Mouse (Mus musculus): Measurements from ENCODE around the gene Stra6l. TPM values are rescaled to one million over a fixed set of nuclear protein-coding genes. Genes with fewer than 3 reads are reported as not detected.

Stra6l gene
- polyA plus RNA-seq, 1 experiment = 2.6 TPM

DNA sequence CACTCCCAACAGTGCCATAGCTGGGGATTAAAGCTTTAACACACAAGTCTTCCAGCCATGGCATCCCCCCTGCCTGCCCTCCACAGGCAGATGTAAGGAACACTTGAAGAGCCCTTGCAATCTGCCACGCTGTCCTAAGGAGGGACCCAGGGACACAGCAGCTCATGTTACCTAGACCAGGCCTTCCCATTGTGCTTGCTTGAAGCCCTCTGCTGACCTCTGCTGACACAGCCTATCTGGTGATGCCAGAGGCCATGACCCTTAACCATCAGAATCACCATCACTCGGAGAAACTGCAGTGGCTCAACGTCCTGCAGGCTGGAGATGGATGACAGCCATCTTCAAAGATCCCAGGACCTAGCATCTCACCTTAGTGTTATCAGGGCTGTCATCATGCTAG, 26.5 kb upstream of the Stra6l start:
- DNase-seq (ENCODE audit: low read depth) = peak; percentile 15
- no peak for TF ChIP-seq CTCF (IDR thresholded peaks at IDR 0.05; ENCODE audit: borderline replicate concordance, extremely low read depth, insufficient read depth, insufficient read length)
- TF ChIP-seq POLR2A (IDR thresholded peaks at IDR 0.05; ENCODE audit: borderline replicate concordance, extremely low read depth, insufficient read depth, insufficient read length, poor library complexity, severe bottlenecking) = no peak

DNA sequence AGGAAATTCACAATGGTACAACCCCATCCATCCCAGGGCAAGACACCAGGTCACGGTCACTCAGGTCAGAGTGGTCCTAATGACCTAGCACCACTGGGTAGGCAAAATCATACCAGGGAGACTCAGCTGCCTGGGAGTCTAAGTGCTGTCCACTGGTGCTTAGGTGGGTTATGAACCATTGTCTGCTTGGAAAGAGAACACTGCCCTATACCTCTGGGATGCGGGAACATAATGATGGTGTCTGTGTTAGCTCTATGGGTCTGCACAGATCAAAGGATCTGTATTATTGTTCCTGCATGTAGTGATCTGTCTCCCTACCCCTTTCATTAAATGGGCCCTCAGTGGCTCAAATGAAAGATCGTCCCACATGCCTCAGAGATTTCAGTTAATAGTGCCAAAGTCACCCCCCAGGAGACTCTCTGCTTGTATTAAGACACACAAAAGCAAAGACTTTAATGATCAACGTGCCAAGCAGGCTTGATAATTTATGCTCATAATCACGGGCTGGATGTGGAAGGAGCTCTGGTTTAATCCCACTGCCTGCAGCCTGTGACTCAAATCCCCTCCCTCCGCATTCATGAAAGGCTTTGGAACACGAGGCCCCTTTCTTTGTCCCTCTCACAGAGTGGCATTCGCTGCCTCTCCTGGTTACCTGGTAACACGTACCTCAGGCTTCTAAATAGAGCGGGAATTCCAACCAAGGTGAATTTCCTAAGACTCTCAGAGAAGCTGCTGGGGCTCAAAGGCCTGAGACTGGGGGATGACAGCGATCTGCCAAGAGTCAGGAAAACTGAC, 25.5 kb upstream of the Stra6l start:
- TF ChIP-seq CTCF (IDR thresholded peaks at IDR 0.05; ENCODE audit: borderline replicate concordance, extremely low read depth, insufficient read depth, insufficient read length) = no peak
- no peak for TF ChIP-seq POLR2A (IDR thresholded peaks at IDR 0.05; ENCODE audit: borderline replicate concordance, extremely low read depth, insufficient read depth, insufficient read length, poor library complexity, severe bottlenecking)

DNA sequence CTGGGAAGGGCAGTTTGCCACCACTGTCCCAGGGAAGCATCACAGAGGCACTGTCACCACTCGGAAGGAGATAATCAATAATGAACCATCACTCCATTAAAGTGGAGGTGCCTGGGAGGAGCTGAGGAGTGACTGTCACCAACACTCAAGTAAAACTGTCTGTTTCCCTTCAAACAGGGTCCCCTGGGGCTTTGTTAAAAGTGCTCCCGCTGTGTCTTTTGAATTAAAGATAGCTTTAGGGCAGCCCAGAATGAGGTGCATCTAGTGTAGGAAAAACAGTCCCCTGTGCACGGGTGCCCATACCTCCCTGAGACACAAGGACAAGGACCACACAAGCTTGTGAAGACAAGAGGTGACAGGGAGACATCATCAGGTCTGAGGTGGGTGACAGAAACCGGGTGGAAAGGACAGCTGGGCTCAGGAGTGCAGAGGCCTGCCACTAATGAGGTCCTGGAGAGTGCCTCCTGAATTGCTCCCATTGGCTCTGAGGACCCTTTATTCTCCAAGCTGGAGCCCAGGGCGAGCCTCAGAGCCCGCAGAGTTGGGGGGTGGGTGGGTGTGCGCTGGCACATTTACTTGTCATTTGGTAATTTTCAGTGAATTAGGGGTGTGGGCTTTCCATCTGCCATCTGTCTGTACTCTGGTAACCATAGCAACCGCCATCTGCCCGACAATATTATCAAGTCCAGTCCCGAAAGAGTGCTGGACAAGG, 24.3 kb upstream of the Stra6l start:
- no peak for TF ChIP-seq POLR2A (IDR thresholded peaks at IDR 0.05; ENCODE audit: borderline replicate concordance, extremely low read depth, insufficient read depth, insufficient read length, poor library complexity, severe bottlenecking)
- TF ChIP-seq CTCF (IDR thresholded peaks at IDR 0.05; ENCODE audit: borderline replicate concordance, extremely low read depth, insufficient read depth, insufficient read length) = no peak
- peak; percentile 96 for DNase-seq (ENCODE audit: low read depth)

More for the DNA sequence above, 25.5 kb upstream of the Stra6l start:
- peak; percentile 97 for DNase-seq (ENCODE audit: low read depth)

GRCm38 (mm10) chr4:45824761-45825556, 23.5 kb upstream of the Stra6l start:
- no peak for DNase-seq (ENCODE audit: low read depth)
- TF ChIP-seq POLR2A (IDR thresholded peaks at IDR 0.05; ENCODE audit: borderline replicate concordance, extremely low read depth, insufficient read depth, insufficient read length, poor library complexity, severe bottlenecking) = peak; percentile 6; the same call in 1 of the 2 replicates
- no peak for TF ChIP-seq CTCF (IDR thresholded peaks at IDR 0.05; ENCODE audit: borderline replicate concordance, extremely low read depth, insufficient read depth, insufficient read length)

- TF ChIP-seq CTCF (IDR thresholded peaks at IDR 0.05; ENCODE audit: borderline replicate concordance, extremely low read depth, insufficient read depth, insufficient read length) (no peak), POLR2A (IDR thresholded peaks at IDR 0.05; ENCODE audit: borderline replicate concordance, extremely low read depth, insufficient read depth, insufficient read length, poor library complexity, severe bottlenecking) (peak; percentile 73)
Measured at GRCm38 (mm10) chr4:45826275-45827040, 22.0 kb upstream of the Stra6l start, which contains the start of gene Igfbpl1. Gene Igfbpl1, minus strand, starts transcription at chr4:45826923.

DNA sequence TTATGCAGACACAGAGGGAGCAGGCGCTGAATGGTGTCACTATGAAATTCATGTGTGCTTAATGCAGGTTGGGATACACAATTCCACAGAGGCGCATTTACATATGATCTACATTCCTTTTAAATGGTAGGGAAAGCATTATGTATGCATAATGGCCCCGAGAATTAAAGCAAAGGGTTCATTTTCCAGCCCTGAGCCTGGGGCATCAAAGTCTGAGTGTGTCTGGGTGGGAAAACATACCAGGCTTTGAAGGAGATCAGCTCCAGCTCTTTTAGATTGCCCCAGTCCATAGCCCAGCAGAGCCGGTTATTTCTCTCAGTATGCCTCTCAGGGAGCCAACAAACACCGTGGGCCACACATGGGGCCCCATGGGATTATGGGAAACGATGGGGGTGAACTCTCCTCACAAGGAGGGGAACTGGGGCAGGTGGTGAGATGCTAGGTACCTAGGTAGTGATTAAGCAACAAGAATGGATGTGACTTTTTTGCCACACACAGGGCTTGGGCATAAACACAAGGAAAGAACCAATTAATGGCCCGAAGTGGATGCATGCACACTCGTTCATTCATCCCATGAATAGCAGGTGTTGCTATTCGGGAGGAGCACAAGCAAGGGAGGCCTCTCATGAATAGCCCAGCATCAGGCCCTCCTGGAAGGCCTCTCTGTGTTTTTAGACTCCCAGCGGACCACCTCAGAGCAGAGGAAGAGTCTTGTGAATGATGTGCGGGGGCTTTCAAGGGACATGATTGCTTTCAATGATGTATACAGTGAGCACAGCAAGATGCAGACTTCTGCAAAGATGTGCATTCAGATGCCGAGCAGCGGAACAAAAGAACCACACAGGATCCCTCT, 18.3 kb upstream of the Stra6l start:
- peak; percentile 81 for DNase-seq (ENCODE audit: low read depth)
- no peak for TF ChIP-seq POLR2A (IDR thresholded peaks at IDR 0.05; ENCODE audit: borderline replicate concordance, extremely low read depth, insufficient read depth, insufficient read length, poor library complexity, severe bottlenecking)
- no peak for TF ChIP-seq CTCF (IDR thresholded peaks at IDR 0.05; ENCODE audit: borderline replicate concordance, extremely low read depth, insufficient read depth, insufficient read length)

More at GRCm38 (mm10) chr4:45826275-45827040, 22.0 kb upstream of the Stra6l start, which contains the start of gene Igfbpl1:
- peak; percentile 82 for DNase-seq (ENCODE audit: low read depth)

DNA sequence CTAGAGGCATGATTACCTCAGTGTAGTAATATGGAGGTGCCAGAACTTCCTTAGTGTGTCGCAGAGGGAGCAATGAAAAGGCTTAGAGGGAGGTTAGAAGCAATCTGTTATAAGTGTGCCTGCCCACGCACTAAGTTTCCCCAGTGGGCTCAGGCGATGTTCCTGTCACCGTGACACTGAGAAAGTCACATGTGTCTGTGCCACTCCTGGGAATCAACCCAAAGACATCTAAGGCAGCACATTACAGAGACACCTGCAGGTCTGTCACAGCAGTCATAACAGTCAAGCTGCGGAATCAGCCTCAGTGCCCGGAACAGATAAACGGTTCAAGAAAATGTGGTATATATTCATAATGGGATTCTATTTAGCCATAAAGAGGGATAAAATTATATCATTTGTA, 16.5 kb upstream of the Stra6l start:
- TF ChIP-seq CTCF (IDR thresholded peaks at IDR 0.05; ENCODE audit: borderline replicate concordance, extremely low read depth, insufficient read depth, insufficient read length) = no peak
- DNase-seq (ENCODE audit: low read depth) = peak; percentile 56

DNA sequence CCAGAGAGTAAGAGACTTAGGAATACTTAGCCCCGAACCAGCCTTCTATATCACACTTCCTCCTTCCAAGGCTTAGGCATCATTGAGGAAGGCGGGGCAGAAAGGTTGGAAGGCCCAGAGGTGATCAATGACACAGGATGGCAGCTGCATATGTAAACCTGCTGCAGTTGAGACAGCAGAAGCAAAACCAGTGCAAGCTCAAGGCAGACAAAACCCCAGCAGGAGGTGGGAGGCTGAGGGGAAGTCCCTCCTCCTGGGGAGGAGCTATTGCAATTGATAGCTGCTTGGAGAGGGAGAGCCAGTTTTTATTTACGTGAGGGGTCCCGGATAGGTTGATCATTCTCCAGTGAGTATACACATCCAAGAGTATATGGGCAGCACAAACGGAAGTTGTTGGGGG, 15.0 kb upstream of the Stra6l start:
- TF ChIP-seq POLR2A (IDR thresholded peaks at IDR 0.05; ENCODE audit: borderline replicate concordance, extremely low read depth, insufficient read depth, insufficient read length, poor library complexity, severe bottlenecking) = no peak
- no peak for TF ChIP-seq CTCF (IDR thresholded peaks at IDR 0.05; ENCODE audit: borderline replicate concordance, extremely low read depth, insufficient read depth, insufficient read length)

DNA sequence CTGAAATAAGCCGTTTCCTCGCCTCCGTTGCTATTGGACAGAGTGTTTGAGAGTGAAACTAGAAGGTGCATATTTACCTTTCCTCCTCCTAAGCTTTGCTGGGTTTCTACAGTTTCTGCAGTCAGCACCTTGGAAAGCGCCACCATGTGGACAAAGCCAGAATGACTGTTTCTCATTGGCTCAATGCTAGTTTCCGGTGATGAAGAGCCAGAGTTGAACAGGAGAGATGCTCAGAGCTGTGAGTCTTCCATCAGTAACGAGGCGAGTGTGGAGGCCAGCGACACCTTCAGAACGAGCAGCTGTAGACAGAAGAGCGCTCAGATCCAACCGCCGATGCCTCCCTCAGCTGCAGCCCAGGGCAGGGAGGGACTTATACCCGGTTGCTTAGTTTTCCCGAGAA, 4.1 kb upstream of the Stra6l start:
- TF ChIP-seq CTCF (IDR thresholded peaks at IDR 0.05; ENCODE audit: borderline replicate concordance, extremely low read depth, insufficient read depth, insufficient read length) (peak; percentile 74; the same call in 1 of the 2 replicates), POLR2A (IDR thresholded peaks at IDR 0.05; ENCODE audit: borderline replicate concordance, extremely low read depth, insufficient read depth, insufficient read length, poor library complexity, severe bottlenecking) (no peak)
- peak; percentile 80 for DNase-seq (ENCODE audit: low read depth)

More for the DNA sequence above, 15.0 kb upstream of the Stra6l start:
- no peak for DNase-seq (ENCODE audit: low read depth)

DNA sequence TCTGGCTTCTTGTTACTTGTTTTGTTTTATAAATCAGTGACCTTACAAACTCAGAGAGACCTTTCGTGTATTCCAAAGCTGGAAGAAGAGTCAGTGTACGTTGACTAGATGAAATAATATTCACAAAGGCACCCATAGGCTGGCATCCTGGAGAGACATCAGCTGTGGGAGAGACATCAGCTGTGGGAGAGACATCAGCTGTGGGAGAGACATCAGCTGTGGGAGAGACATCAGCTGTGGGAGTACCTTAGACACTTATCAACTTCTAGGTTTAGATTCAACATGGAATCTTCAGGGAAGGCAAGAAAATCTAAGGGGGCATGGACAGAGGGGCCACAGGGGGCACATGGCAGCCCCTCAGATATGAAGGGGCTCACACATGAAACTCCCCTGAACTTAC, 2.2 kb upstream of the Stra6l start:
- TF ChIP-seq CTCF (IDR thresholded peaks at IDR 0.05; ENCODE audit: borderline replicate concordance, extremely low read depth, insufficient read depth, insufficient read length) = no peak
- no peak for TF ChIP-seq POLR2A (IDR thresholded peaks at IDR 0.05; ENCODE audit: borderline replicate concordance, extremely low read depth, insufficient read depth, insufficient read length, poor library complexity, severe bottlenecking)
- DNase-seq (ENCODE audit: low read depth) = no peak
